ENCODE assay signal across 8 mouse cellular contexts in the genomic region with DNA sequence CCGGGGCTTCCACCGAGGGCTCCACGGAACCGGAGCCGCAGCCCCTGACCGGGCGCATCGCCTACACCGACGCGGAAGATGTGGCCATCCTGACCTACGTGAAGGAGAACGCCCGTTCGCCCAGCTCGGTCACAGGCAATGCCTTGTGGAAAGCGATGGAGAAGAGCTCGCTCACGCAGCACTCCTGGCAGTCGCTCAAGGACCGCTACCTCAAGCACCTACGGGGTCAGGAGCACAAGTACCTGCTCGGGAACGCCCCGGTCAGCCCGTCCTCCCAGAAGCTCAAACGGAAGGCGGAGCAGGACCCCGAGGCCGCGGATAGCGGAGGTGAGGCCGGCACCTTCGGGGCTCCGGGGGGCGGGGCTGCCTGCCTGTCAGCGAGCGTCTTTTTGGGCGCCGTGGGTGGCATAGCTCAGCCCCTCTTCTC. TPM values are rescaled to one million over a fixed set of nuclear protein-coding genes. Genes with fewer than 3 reads are reported as not detected.
A peak's percentile ranks its signal among the peaks of the same experiment; 100 is the strongest.
DNase-seq lines count a peak whose midpoint lies in the region; ATAC-seq and TF ChIP-seq lines count a peak whose summit lies in the region.

No protein-coding gene starts in this region.

- peak; percentile 27 for ATAC-seq in activated CD4-positive, CD25-positive, alpha-beta regulatory T cell, adult 4 months
- peak; percentile 61 for ATAC-seq in neural tube, embryonic 12.5 days (ENCODE audit: low FRiP score, low read depth)
- peak; percentile 56 for ATAC-seq in stomach, postnatal 0 days (ENCODE audit: low FRiP score, low TSS enrichment)

- DNase-seq in A20 (ENCODE audit: low read depth, low spot score) = peak; percentile 82
- peak; percentile 37 for DNase-seq in embryo, embryonic 10 days (ENCODE audit: low spot score)
- DNase-seq in heart, embryonic 10.5 days (ENCODE audit: low spot score) = peak; percentile 80
- peak; percentile 42 for DNase-seq in kidney, adult 9 months
- DNase-seq in lung, adult 18-20 months = peak; percentile 70 to 80
- DNase-seq in stomach, postnatal 0 days (ENCODE audit: low spot score) = peak; percentile 55

- no peak for TF ChIP-seq CTCF in stomach, postnatal 0 days (IDR thresholded peaks at IDR 0.05; ENCODE audit: low read depth)

- peaks cover 18% of the 10 kb centered on the region for H3K36me3 ChIP-seq in heart, embryonic 10.5 days
- H3K36me3 ChIP-seq in neural tube, embryonic 12.5 days = peaks cover 7% of the 10 kb centered on the region; the same call in 1 of the 2 replicates
- H3K36me3 ChIP-seq in stomach, postnatal 0 days (ENCODE audit: control insufficient read depth, insufficient read depth, low read length) = no peaks in the 10 kb centered on the region

- H3K4me2 ChIP-seq in neural tube, embryonic 12.5 days (replicated peaks) = peak overlapping the region; percentile 91
- H3K4me2 ChIP-seq in stomach, postnatal 0 days (replicated peaks; ENCODE audit: low read depth) = peak overlapping the region; percentile 95

- no peaks in the 10 kb centered on the region for H3K27me3 ChIP-seq in heart, embryonic 10.5 days (ENCODE audit: insufficient read depth, poor library complexity, severe bottlenecking)
- no peaks in the 10 kb centered on the region for H3K27me3 ChIP-seq in neural tube, embryonic 12.5 days (replicated peaks)
- H3K27me3 ChIP-seq in stomach, postnatal 0 days (ENCODE audit: control insufficient read depth, insufficient read depth, low read length) = no peaks in the 10 kb centered on the region

- H3K27ac ChIP-seq in heart, embryonic 10.5 days = peak overlapping the region; percentile 87
- H3K27ac ChIP-seq in neural tube, embryonic 12.5 days = 0 out of 2 replicates have a peak overlapping the region, but pooled peaks have one; percentile 47
- H3K27ac ChIP-seq in stomach, postnatal 0 days (replicated peaks) = peak overlapping the region; percentile 88

- WGBS in heart, embryonic 10.5 days = under 1% methylated on average over 40 of the region's 40 CpGs
- WGBS in neural tube, embryonic 12.5 days = under 1% methylated on average over 40 of the region's 40 CpGs
- WGBS in stomach, postnatal 0 days = under 1% methylated on average over 40 of the region's 40 CpGs

- peaks cover 19% of the 10 kb centered on the region for H3K4me1 ChIP-seq in heart, embryonic 10.5 days
- peaks cover 22% of the 10 kb centered on the region for H3K4me1 ChIP-seq in neural tube, embryonic 12.5 days
- peaks cover 2% of the 10 kb centered on the region; the same call in 1 of the 2 replicates for H3K4me1 ChIP-seq in stomach, postnatal 0 days (replicated peaks; ENCODE audit: control insufficient read depth, insufficient read depth)

- H3K4me3 ChIP-seq in heart, embryonic 10.5 days = peak overlapping the region; percentile 75
- peak overlapping the region; percentile 79 for H3K4me3 ChIP-seq in neural tube, embryonic 12.5 days
- H3K4me3 ChIP-seq in stomach, postnatal 0 days (ENCODE audit: low read depth, low read length) = peak overlapping the region; percentile 87

- H3K9ac ChIP-seq in neural tube, embryonic 12.5 days = peak overlapping the region; percentile 86
- H3K9ac ChIP-seq in stomach, postnatal 0 days (ENCODE audit: low read length) = peak overlapping the region; percentile 85

- no peaks in the 10 kb centered on the region for H3K9me3 ChIP-seq in heart, embryonic 10.5 days
- no peaks in the 10 kb centered on the region for H3K9me3 ChIP-seq in neural tube, embryonic 12.5 days
- no peaks in the 10 kb centered on the region for H3K9me3 ChIP-seq in stomach, postnatal 0 days (ENCODE audit: control insufficient read depth, low read length)

- TF ChIP-seq EP300 in stomach, postnatal 0 days (optimal IDR thresholded peaks at IDR 0.05) = no peak

RNA-seq across cellular contexts. Expression of gene Terf2ip, which starts 0.6 kb away (rescaled TPM):
- 1 to 10 TPM; 9.0 to 9.3 TPM for polyA plus RNA-seq in activated CD4-positive, CD25-positive, alpha-beta regulatory T cell, adult 4 months (2017; shearing (Covaris generic))
- polyA plus RNA-seq in heart, embryonic 10.5 days (2016; fragmentation: Nextera tagmentation; extraction: Ambion mirVana) = 21.0 and 22.1 TPM in 2 replicates
- 44.9 and 45.5 TPM in 2 replicates for polyA plus RNA-seq in neural tube, embryonic 12.5 days (2016; fragmentation: Nextera tagmentation; extraction: Ambion mirVana)
- polyA plus RNA-seq in stomach, postnatal 0 days (2015; fragmentation: Nextera tagmentation; extraction: Ambion mirVana) = 10.2 and 11.2 TPM in 2 replicates

RNA-seq across cellular contexts. Expression of gene Kars, which starts 0.7 kb away (rescaled TPM):
- 100 to 1,000 TPM; 142 to 152 TPM for polyA plus RNA-seq in activated CD4-positive, CD25-positive, alpha-beta regulatory T cell, adult 4 months (2017; shearing (Covaris generic))
- 188 and 232 TPM in 2 replicates for polyA plus RNA-seq in heart, embryonic 10.5 days (2016; fragmentation: Nextera tagmentation; extraction: Ambion mirVana)
- 193 and 198 TPM in 2 replicates for polyA plus RNA-seq in neural tube, embryonic 12.5 days (2016; fragmentation: Nextera tagmentation; extraction: Ambion mirVana)
- 96.0 and 96.5 TPM in 2 replicates for polyA plus RNA-seq in stomach, postnatal 0 days (2015; fragmentation: Nextera tagmentation; extraction: Ambion mirVana)

RNA-seq across cellular contexts. Expression of gene Gm6793, which starts 3.0 kb away (rescaled TPM):
- polyA plus RNA-seq in activated CD4-positive, CD25-positive, alpha-beta regulatory T cell, adult 4 months (2017; shearing (Covaris generic)) = 1 to 10 TPM in 1 of 2 experiments, under 1 TPM in 1; 0.33 to 1.4 TPM
- 0.31 and 0.53 TPM in 2 replicates for polyA plus RNA-seq in heart, embryonic 10.5 days (2016; fragmentation: Nextera tagmentation; extraction: Ambion mirVana)
- polyA plus RNA-seq in neural tube, embryonic 12.5 days (2016; fragmentation: Nextera tagmentation; extraction: Ambion mirVana) = 0.33 and 0.68 TPM in 2 replicates
- polyA plus RNA-seq in stomach, postnatal 0 days (2015; fragmentation: Nextera tagmentation; extraction: Ambion mirVana) = 0.23 and 0.28 TPM in 2 replicates

RNA-seq across cellular contexts. Expression of gene Adat1, which starts 19.7 kb away (rescaled TPM):
- polyA plus RNA-seq in activated CD4-positive, CD25-positive, alpha-beta regulatory T cell, adult 4 months (2017; shearing (Covaris generic)) = 1 to 10 TPM; 3.9 to 4.1 TPM
- polyA plus RNA-seq in heart, embryonic 10.5 days (2016; fragmentation: Nextera tagmentation; extraction: Ambion mirVana) = 9.9 and 11.5 TPM in 2 replicates
- 9.9 and 11.1 TPM in 2 replicates for polyA plus RNA-seq in neural tube, embryonic 12.5 days (2016; fragmentation: Nextera tagmentation; extraction: Ambion mirVana)
- 2.5 TPM in 2 replicates for polyA plus RNA-seq in stomach, postnatal 0 days (2015; fragmentation: Nextera tagmentation; extraction: Ambion mirVana)

Comparison
In these comparisons a context has a peak if more than half of its experiments do, and no peak if none do; other contexts are left out.
1. Peak in every context shown above with its lines: DNase-seq, ATAC-seq, H3K4me3 ChIP-seq and H3K27ac ChIP-seq.